Mouse (Mus musculus) CD8-positive naive resting alpha-beta T cell, adult 57 days (primary cell): ENCODE measurements around the gene Npas2. TPM values are rescaled to one million over a fixed set of nuclear protein-coding genes. Genes with fewer than 3 reads are reported as not detected.

Experiments used
- total RNA-seq: library from RNA; stranded (reverse); gene quantifications from one replicate; pipeline ENCODE4 v1.2.4, GENCODE M21; 2023

The Npas2 gene
- total RNA-seq, result 0.73 TPM

DNA sequence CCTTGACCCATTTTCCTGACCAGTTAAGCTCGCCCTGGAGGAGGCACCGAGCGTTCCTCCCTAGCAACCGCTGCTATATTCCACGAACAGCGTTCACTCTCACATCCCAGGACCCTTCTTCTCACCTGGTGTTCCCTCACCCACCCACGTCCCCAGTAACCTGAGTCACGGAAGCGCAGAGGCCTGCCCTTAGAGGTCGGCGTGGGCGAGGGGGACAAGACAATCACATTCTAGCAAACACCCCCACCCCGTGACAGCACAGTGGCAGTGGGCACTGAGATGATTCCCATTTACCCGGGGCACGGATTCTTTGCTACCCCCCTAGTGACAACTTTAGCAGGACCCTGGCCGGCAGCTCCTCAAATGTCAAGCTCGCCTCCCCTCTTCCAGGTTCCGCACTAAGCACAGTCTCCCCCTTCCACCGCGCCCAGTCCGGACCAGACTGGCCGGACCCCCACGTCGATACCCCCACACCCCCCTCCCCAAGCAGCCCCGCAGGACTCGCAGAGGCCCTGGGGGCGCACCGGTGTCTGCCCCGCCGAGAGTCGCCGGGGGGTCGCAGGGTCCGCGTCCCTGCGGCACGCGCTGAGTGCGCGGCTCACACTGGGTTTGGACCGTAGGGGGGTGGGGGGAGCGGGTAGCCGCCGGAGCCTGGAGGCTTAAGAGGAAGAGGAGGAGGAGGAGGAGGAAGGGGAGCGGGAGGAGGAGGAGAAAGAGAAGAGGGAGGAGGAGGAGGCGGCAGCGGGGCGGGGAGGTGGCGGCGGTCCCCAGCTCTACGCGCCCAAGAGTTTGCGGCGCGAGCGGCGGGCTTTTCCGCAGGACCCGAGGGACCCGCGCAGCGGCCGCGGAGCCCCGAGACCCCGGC lies at the start of gene Npas2:
Gene Npas2 (plus strand): TSS at position 735 of the 865 bp plus-strand sequence.

GRCm38 (mm10) chr1:39367601-39368266 lies 174.2 kb downstream of the Npas2 start, which contains the start of gene Rpl31:
TSS of gene Rpl31 (plus strand) at chr1:39367842.

Other genes with a start within 250 kb of the Npas2 start
- 33.4 TPM for gene Pdcl3, start 208.1 kb upstream of the Npas2 start, total RNA-seq
- 2,539 TPM for gene Rpl31, start 174.1 kb downstream of the Npas2 start, total RNA-seq